Mouse (Mus musculus) inflammation-experienced regulatory T-cells, adult 6 months (primary cell): Measurements from ENCODE around the gene Slc25a26. TPM values are rescaled to one million over a fixed set of nuclear protein-coding genes. Genes with fewer than 3 reads are reported as not detected.
A peak's percentile ranks its signal among the peaks of the same experiment; 100 is the strongest.

Experiments
- ATAC-seq: one replicate; pipeline ENCODE4 v1.8.0; 2017
- polyA plus RNA-seq, 3 experiments: library from polyadenylated mRNA; unstranded; fragments of 100-300 nt; shearing (Covaris generic); gene quantifications; one replicate each; pipeline ENCODE4 v1.2.1; 2017

Gene Slc25a26
- 1 to 10 TPM; 3.5 to 6.0 (median 4.4) TPM for polyA plus RNA-seq

GRCm38 (mm10) chr6:94499897-94500623, at the start of gene Slc25a26:
Gene Slc25a26, plus strand, starts transcription at chr6:94500331.
- peak; percentile 100 for ATAC-seq

- no peak for ATAC-seq
Measured at GRCm38 (mm10) chr6:94464037-94464891, 35.9 kb upstream of the Slc25a26 start.

GRCm38 (mm10) chr6:94466508-94467205, 33.5 kb upstream of the Slc25a26 start:
- ATAC-seq = no peak

GRCm38 (mm10) chr6:94492739-94493138, 7.4 kb upstream of the Slc25a26 start:
- no peak for ATAC-seq

GRCm38 (mm10) chr6:94503963-94504362, 3.8 kb downstream of the Slc25a26 start:
- no peak for ATAC-seq

GRCm38 (mm10) chr6:94507921-94508320, 7.8 kb downstream of the Slc25a26 start:
- ATAC-seq = no peak

- no peak for ATAC-seq
Measured at GRCm38 (mm10) chr6:94508807-94509206, 8.7 kb downstream of the Slc25a26 start.

GRCm38 (mm10) chr6:94509220-94509619, 9.1 kb downstream of the Slc25a26 start:
- no peak for ATAC-seq

GRCm38 (mm10) chr6:94518171-94518570, 18.0 kb downstream of the Slc25a26 start:
- no peak for ATAC-seq

GRCm38 (mm10) chr6:94524335-94524734, 24.2 kb downstream of the Slc25a26 start:
- no peak for ATAC-seq

- ATAC-seq = no peak
Measured at GRCm38 (mm10) chr6:94530756-94531155, 30.6 kb downstream of the Slc25a26 start.

- no peak for ATAC-seq
Measured at GRCm38 (mm10) chr6:94532086-94532485, 32.0 kb downstream of the Slc25a26 start.

GRCm38 (mm10) chr6:94536478-94536877, 36.3 kb downstream of the Slc25a26 start:
- no peak for ATAC-seq

- ATAC-seq = no peak
Measured at GRCm38 (mm10) chr6:94537652-94538051, 37.5 kb downstream of the Slc25a26 start.

GRCm38 (mm10) chr6:94540090-94540489, 40.0 kb downstream of the Slc25a26 start:
- ATAC-seq = no peak

- no peak for ATAC-seq
Measured at GRCm38 (mm10) chr6:94540615-94541014, 40.5 kb downstream of the Slc25a26 start.

- ATAC-seq = no peak
Measured at GRCm38 (mm10) chr6:94541133-94541532, 41.0 kb downstream of the Slc25a26 start.

- ATAC-seq = no peak
Measured at GRCm38 (mm10) chr6:94541854-94542253, 41.7 kb downstream of the Slc25a26 start.

- ATAC-seq = peak; percentile 77
Measured at GRCm38 (mm10) chr6:94543902-94544840, 44.0 kb downstream of the Slc25a26 start.

GRCm38 (mm10) chr6:94547239-94547638, 47.1 kb downstream of the Slc25a26 start:
- ATAC-seq = no peak

- ATAC-seq = no peak
Measured at GRCm38 (mm10) chr6:94550298-94550697, 50.2 kb downstream of the Slc25a26 start.

GRCm38 (mm10) chr6:94550851-94551250, 50.7 kb downstream of the Slc25a26 start:
- no peak for ATAC-seq
